In the genomic region with DNA sequence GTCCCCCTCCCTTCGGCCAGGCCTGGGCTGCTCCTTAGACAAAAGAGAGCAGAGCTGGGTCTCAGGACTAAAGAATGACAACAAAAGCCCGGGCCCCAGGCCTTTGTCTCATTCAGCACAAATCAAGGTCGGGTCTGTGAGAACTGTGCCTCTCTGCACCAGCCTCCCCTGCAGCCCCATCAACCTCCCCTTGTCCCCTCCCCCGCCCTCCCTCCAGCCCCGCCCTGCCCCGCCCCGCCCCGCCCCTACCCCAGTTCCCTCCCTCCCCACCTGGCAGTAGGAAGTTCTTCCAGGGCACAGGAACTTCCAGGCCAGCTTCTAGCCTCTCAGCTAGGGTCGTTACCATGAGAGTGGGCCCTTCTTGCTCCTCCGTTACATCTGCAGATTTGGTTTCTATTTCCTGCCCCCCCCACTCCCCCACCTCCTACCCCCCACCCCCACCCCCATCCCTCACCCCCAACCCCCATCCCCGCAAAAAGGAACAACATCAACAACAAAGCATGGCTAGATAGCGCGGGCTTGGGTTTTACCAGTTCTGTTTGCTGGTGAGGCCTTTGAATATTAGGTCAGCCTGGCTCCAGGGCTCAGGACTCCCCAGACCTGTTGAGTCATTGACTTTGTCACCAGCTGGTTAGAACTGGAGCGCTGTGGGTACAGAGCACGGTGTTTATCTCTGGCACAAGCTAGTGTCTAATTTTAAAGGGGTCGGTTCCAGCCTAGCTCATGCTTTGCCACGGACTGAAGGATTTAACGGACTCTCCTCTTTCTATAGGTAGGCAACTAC, we compare ENCODE assay signal across 8 mouse cellular contexts.
DNase-seq lines count a peak whose midpoint lies in the region; ATAC-seq and TF ChIP-seq lines count a peak whose summit lies in the region.

No protein-coding gene starts in this region.

- H3K4me1 ChIP-seq in lung, embryonic 14.5 days (ENCODE audit: insufficient read depth) = peaks cover 10% of the 10 kb centered on the region
- peaks cover 16% of the 10 kb centered on the region; the same call in 1 of the 2 replicates for H3K4me1 ChIP-seq in embryonic facial prominence, embryonic 15.5 days
- H3K4me1 ChIP-seq in kidney, embryonic 15.5 days = peaks cover 44% of the 10 kb centered on the region
- H3K4me1 ChIP-seq in midbrain, embryonic 14.5 days (ENCODE audit: control insufficient read depth, insufficient read depth, low read length) = peaks cover 17% of the 10 kb centered on the region; the same call in 1 of the 2 replicates

- peak; percentile 35 for DNase-seq in lung, embryonic 14.5 days
- no peak for DNase-seq in lung, postnatal 14 days
- DNase-seq in midbrain, embryonic 14.5 days = peak; percentile 62
- no peak for DNase-seq in frontal cortex, postnatal 36 days (ENCODE audit: low spot score in 2 of 2)
- DNase-seq in layer of hippocampus, adult 9-10 months (ENCODE audit: low spot score) = no peak
- no peak for DNase-seq in right cerebral cortex, adult 2 months (ENCODE audit: low spot score in 2 of 2)

- ATAC-seq in lung, embryonic 14.5 days (ENCODE audit: insufficient read depth) = peak; percentile 63
- peak; percentile 68 for ATAC-seq in embryonic facial prominence, embryonic 15.5 days (ENCODE audit: insufficient number of reproducible peaks, low FRiP score, low TSS enrichment, low read depth)
- peak; percentile 83 for ATAC-seq in kidney, embryonic 15.5 days (replicated peaks; ENCODE audit: low FRiP score)
- peak; percentile 80 for ATAC-seq in midbrain, embryonic 14.5 days (ENCODE audit: low FRiP score, low TSS enrichment)

- no peak overlapping the region for H3K4me3 ChIP-seq in lung, embryonic 14.5 days (ENCODE audit: low read depth, low read length)
- H3K4me3 ChIP-seq in embryonic facial prominence, embryonic 15.5 days (replicated peaks) = no peak overlapping the region
- H3K4me3 ChIP-seq in kidney, embryonic 15.5 days (replicated peaks) = no peak overlapping the region
- no peak overlapping the region for H3K4me3 ChIP-seq in midbrain, embryonic 14.5 days (replicated peaks; ENCODE audit: low read depth, low read length)

- H3K9ac ChIP-seq in lung, embryonic 14.5 days = no peak overlapping the region
- H3K9ac ChIP-seq in embryonic facial prominence, embryonic 15.5 days = no peak overlapping the region
- no peak overlapping the region for H3K9ac ChIP-seq in kidney, embryonic 15.5 days
- no peak overlapping the region for H3K9ac ChIP-seq in midbrain, embryonic 14.5 days (replicated peaks; ENCODE audit: low read length)

- no peak for TF ChIP-seq CTCF in lung, embryonic 14.5 days (IDR thresholded peaks at IDR 0.05; ENCODE audit: low read depth)

- H3K9me3 ChIP-seq in lung, embryonic 14.5 days (ENCODE audit: low read depth, low read length) = no peaks in the 10 kb centered on the region
- no peaks in the 10 kb centered on the region for H3K9me3 ChIP-seq in embryonic facial prominence, embryonic 15.5 days (replicated peaks)
- H3K9me3 ChIP-seq in kidney, embryonic 15.5 days (replicated peaks) = no peaks in the 10 kb centered on the region
- H3K9me3 ChIP-seq in midbrain, embryonic 14.5 days (ENCODE audit: control insufficient read depth, low read length) = no peaks in the 10 kb centered on the region

- H3K4me2 ChIP-seq in lung, embryonic 14.5 days = peak overlapping the region; percentile 12; the same call in 1 of the 2 replicates
- 0 out of 2 replicates have a peak overlapping the region, but pooled peaks have one; percentile 13 for H3K4me2 ChIP-seq in embryonic facial prominence, embryonic 15.5 days (replicated peaks)
- H3K4me2 ChIP-seq in kidney, embryonic 15.5 days = peak overlapping the region; percentile 40
- H3K4me2 ChIP-seq in midbrain, embryonic 14.5 days (ENCODE audit: low read length) = peak overlapping the region; percentile 4; the same call in 1 of the 2 replicates

- WGBS in lung, embryonic 14.5 days = 32% methylated on average over 13 of the region's 18 CpGs
- 16% methylated on average over 18 of the region's 18 CpGs for WGBS in embryonic facial prominence, embryonic 15.5 days
- WGBS in kidney, embryonic 15.5 days = 23% methylated on average over 15 of the region's 18 CpGs
- WGBS in midbrain, embryonic 14.5 days = 5% methylated on average over 14 of the region's 18 CpGs

- no peaks in the 10 kb centered on the region for H3K36me3 ChIP-seq in lung, embryonic 14.5 days (ENCODE audit: insufficient read depth)
- no peaks in the 10 kb centered on the region for H3K36me3 ChIP-seq in embryonic facial prominence, embryonic 15.5 days
- H3K36me3 ChIP-seq in kidney, embryonic 15.5 days = no peaks in the 10 kb centered on the region
- H3K36me3 ChIP-seq in midbrain, embryonic 14.5 days (ENCODE audit: control insufficient read depth, insufficient read depth, low read length) = no peaks in the 10 kb centered on the region

- H3K27me3 ChIP-seq in lung, embryonic 14.5 days (ENCODE audit: insufficient read depth, low read length) = no peaks in the 10 kb centered on the region
- H3K27me3 ChIP-seq in embryonic facial prominence, embryonic 15.5 days = no peaks in the 10 kb centered on the region
- H3K27me3 ChIP-seq in kidney, embryonic 15.5 days = no peaks in the 10 kb centered on the region
- no peaks in the 10 kb centered on the region for H3K27me3 ChIP-seq in midbrain, embryonic 14.5 days (ENCODE audit: control insufficient read depth, insufficient read depth, low read length)

- H3K27ac ChIP-seq in lung, embryonic 14.5 days (ENCODE audit: low read depth) = peak overlapping the region; percentile 16; the same call in 1 of the 2 replicates
- peak overlapping the region; percentile 48; the same call in 1 of the 2 replicates for H3K27ac ChIP-seq in embryonic facial prominence, embryonic 15.5 days (replicated peaks)
- peak overlapping the region; percentile 85 for H3K27ac ChIP-seq in kidney, embryonic 15.5 days
- no peak overlapping the region; the same call in 1 of the 2 replicates for H3K27ac ChIP-seq in midbrain, embryonic 14.5 days (replicated peaks; ENCODE audit: low read depth, low read length)

Comparison
In these comparisons a context has a peak if more than half of its experiments do, and no peak if none do; other contexts are left out.
1. DNase-seq: peak in lung, embryonic 14.5 days (single experiment) and midbrain, embryonic 14.5 days (single experiment); none in lung, postnatal 14 days (single experiment), frontal cortex, postnatal 36 days (0 of 2), layer of hippocampus, adult 9-10 months (single experiment) and right cerebral cortex, adult 2 months (0 of 2).
2. Peak in every context shown above with its lines, with median percentiles within 50 percentile points of each other: ATAC-seq and H3K4me2 ChIP-seq.